Mouse (Mus musculus) forebrain, embryonic 13.5 days (tissue): ENCODE data around the gene Nrxn1. TPM values are rescaled to one million over a fixed set of nuclear protein-coding genes. Genes with fewer than 3 reads are reported as not detected.
A peak's percentile ranks its signal among the peaks of the same experiment; 100 is the strongest.

ENCODE experiments used
- ATAC-seq: fragments of 200-750 bp; cut with Nextera tagmentation; 2 replicates; pipeline ENCODE4 v1.8.0; 2017
- H3K27ac ChIP-seq: fragments of 300-500 bp; sonication (generic); 2 replicates; pipeline ENCODE4 v1.5.1; 2015; ENCODE audit warnings: inconsistent platforms, mild to moderate bottlenecking, moderate library complexity
- H3K27me3 ChIP-seq: fragments of 300-500 bp; sonication (generic); 2 replicates; pipeline ENCODE4 v1.6.1; 2015; ENCODE audit warnings: mild to moderate bottlenecking, inconsistent platforms
- H3K36me3 ChIP-seq: fragments of 300-500 bp; sonication (generic); 2 replicates; pipeline ENCODE4 v1.6.1; 2015; ENCODE audit warnings: mild to moderate bottlenecking, inconsistent platforms; ENCODE audit not compliant: poor library complexity, severe bottlenecking
- H3K4me1 ChIP-seq: fragments of 300-500 bp; sonication (generic); 2 replicates; pipeline ENCODE4 v1.6.1; 2015; ENCODE audit warnings: inconsistent platforms
- H3K4me2 ChIP-seq: fragments of 300-500 bp; sonication (generic); 2 replicates; pipeline ENCODE4 v1.6.1; 2015; ENCODE audit warnings: inconsistent platforms, mild to moderate bottlenecking, moderate library complexity
- H3K4me3 ChIP-seq: fragments of 300-500 bp; sonication (generic); 2 replicates; pipeline ENCODE4 v1.5.1; 2015; ENCODE audit warnings: mild to moderate bottlenecking, inconsistent platforms
- H3K9ac ChIP-seq: fragments of 300-500 bp; sonication (generic); 2 replicates; pipeline ENCODE4 v1.6.1; 2015; ENCODE audit warnings: mild to moderate bottlenecking, inconsistent platforms
- H3K9me3 ChIP-seq: fragments of 300-500 bp; sonication (generic); replicated peaks from 2 replicates; pipeline ENCODE4 v1.6.1; 2016; ENCODE audit warnings: inconsistent platforms
- WGBS: fragments of 180-500 bp; shearing (Covaris S2); methylation state at CpG from one replicate; pipeline ENCODE4 v1.1.7; 2015; 5-methylcytosine and 5-hydroxymethylcytosine counted together
- polyA plus RNA-seq: library from polyadenylated mRNA; unstranded; fragments of >200 nt; fragmentation: Nextera tagmentation; extraction: Ambion mirVana; gene quantifications from 2 replicates; pipeline ENCODE4 v1.2.1, GENCODE M21; 2015

Nrxn1 gene
- polyA plus RNA-seq, 1 experiment from 2014 or later: 69.6 TPM

GRCm38 (mm10) chr17:90435371-90435770 is 657.5 kb downstream of the Nrxn1 start:
- H3K9me3 ChIP-seq: no peaks in the 10 kb centered on the region
- no peak for ATAC-seq

GRCm38 (mm10) chr17:90430211-90430610 is 662.7 kb downstream of the Nrxn1 start:
- H3K27me3 ChIP-seq: no peaks in the 10 kb centered on the region
- no peaks in the 10 kb centered on the region for H3K4me1 ChIP-seq
- no peak overlapping the region for H3K9ac ChIP-seq
- H3K27ac ChIP-seq: no peak overlapping the region
- 91% methylated on average over 1 of the region's 1 CpGs for WGBS
- H3K36me3 ChIP-seq: no peaks in the 10 kb centered on the region
- H3K4me2 ChIP-seq: no peak overlapping the region
- no peak overlapping the region for H3K4me3 ChIP-seq
- ATAC-seq: no peak
- H3K9me3 ChIP-seq: no peaks in the 10 kb centered on the region

More at GRCm38 (mm10) chr17:90435371-90435770, 657.5 kb downstream of the Nrxn1 start:
- Histone ChIP-seq H3K4me2 (no peak overlapping the region), H3K9ac (no peak overlapping the region), H3K36me3 (no peaks in the 10 kb centered on the region), H3K4me1 (no peaks in the 10 kb centered on the region), H3K27ac (no peak overlapping the region), H3K4me3 (no peak overlapping the region), H3K27me3 (no peaks in the 10 kb centered on the region)
- 92% methylated on average over 2 of the region's 2 CpGs for WGBS

DNA sequence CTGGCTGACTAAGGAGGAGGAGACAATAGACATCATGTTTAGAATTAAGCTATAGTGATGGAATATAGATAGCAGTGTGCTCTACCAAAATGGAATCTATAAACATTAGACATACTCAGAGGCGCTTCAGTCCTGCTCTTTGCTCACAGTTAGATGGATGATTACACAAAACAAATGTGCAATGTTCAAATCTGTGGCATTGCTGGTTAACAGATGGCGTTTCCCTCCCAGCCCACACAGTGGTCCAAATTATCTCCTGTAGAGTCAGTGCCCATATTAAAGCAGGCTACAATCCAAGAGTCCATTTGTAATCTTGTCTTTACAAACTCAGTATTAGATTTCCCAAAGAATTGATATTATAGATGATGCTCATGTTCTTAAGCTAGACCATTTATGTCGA is 666.9 kb downstream of the Nrxn1 start:
- Histone ChIP-seq H3K36me3 (no peaks in the 10 kb centered on the region), H3K4me2 (no peak overlapping the region), H3K27me3 (no peaks in the 10 kb centered on the region), H3K9ac (no peak overlapping the region), H3K4me1 (no peaks in the 10 kb centered on the region), H3K4me3 (no peak overlapping the region), H3K9me3 (no peaks in the 10 kb centered on the region), H3K27ac (no peak overlapping the region)
- no peak for ATAC-seq
- 90% methylated on average over 3 of the region's 3 CpGs for WGBS

- Histone ChIP-seq H3K27me3 (no peaks in the 10 kb centered on the region), H3K4me3 (no peak overlapping the region), H3K27ac (no peak overlapping the region), H3K36me3 (no peaks in the 10 kb centered on the region), H3K9me3 (no peaks in the 10 kb centered on the region), H3K4me2 (no peak overlapping the region), H3K4me1 (no peaks in the 10 kb centered on the region), H3K9ac (no peak overlapping the region)
- ATAC-seq: no peak
- WGBS: 92% methylated on average over 3 of the region's 3 CpGs
These were observed 670.3 kb downstream of the Nrxn1 start for GRCm38 (mm10) chr17:90422591-90422990.

- 94% methylated on average over 2 of the region's 2 CpGs for WGBS
- Histone ChIP-seq H3K4me1 (no peaks in the 10 kb centered on the region), H3K4me3 (no peak overlapping the region), H3K27ac (no peak overlapping the region), H3K4me2 (no peak overlapping the region), H3K9ac (no peak overlapping the region), H3K36me3 (no peaks in the 10 kb centered on the region), H3K27me3 (no peaks in the 10 kb centered on the region), H3K9me3 (no peaks in the 10 kb centered on the region)
- no peak for ATAC-seq
These were observed 672.1 kb downstream of the Nrxn1 start for GRCm38 (mm10) chr17:90420757-90421156.

DNA sequence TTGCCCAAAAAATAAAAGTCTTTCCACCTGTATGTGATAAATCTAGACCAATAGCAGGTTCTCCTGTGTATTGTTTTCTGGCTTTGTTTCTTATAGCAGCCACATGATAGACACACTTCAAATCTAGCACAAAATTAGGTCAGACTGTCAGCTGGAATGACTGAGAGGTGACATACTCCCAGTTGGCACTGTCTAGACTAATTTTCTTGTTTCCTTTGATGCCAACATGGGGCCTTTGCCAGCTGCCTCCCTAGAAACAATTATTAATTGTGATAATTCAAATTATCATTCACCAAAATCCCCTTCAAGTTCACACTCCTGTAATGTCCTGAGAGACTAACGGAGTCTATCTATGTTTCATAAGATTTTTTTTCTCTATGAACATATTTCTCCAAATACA is 673.3 kb downstream of the Nrxn1 start:
- no peak for ATAC-seq
- H3K9me3 ChIP-seq: no peaks in the 10 kb centered on the region
- H3K27ac ChIP-seq: no peak overlapping the region
- H3K4me1 ChIP-seq: no peaks in the 10 kb centered on the region
- H3K4me3 ChIP-seq: no peak overlapping the region
- 65% methylated on average over 1 of the region's 1 CpGs for WGBS
- no peaks in the 10 kb centered on the region for H3K36me3 ChIP-seq
- no peak overlapping the region for H3K4me2 ChIP-seq
- no peaks in the 10 kb centered on the region for H3K27me3 ChIP-seq
- H3K9ac ChIP-seq: no peak overlapping the region

GRCm38 (mm10) chr17:90396357-90396756 is 696.5 kb downstream of the Nrxn1 start:
- ATAC-seq: no peak

GRCm38 (mm10) chr17:90394606-90395005 is 698.3 kb downstream of the Nrxn1 start:
- H3K4me3 ChIP-seq: no peak overlapping the region
- no peaks in the 10 kb centered on the region for H3K36me3 ChIP-seq
- ATAC-seq: no peak
- no peaks in the 10 kb centered on the region for H3K9me3 ChIP-seq
- no peak overlapping the region for H3K27ac ChIP-seq
- 90% methylated on average over 6 of the region's 6 CpGs for WGBS
- H3K4me2 ChIP-seq: no peak overlapping the region
- no peaks in the 10 kb centered on the region for H3K27me3 ChIP-seq
- peaks cover 17% of the 10 kb centered on the region for H3K4me1 ChIP-seq
- H3K9ac ChIP-seq: no peak overlapping the region

More at GRCm38 (mm10) chr17:90396357-90396756, 696.5 kb downstream of the Nrxn1 start:
- Histone ChIP-seq H3K27ac (no peak overlapping the region), H3K4me1 (peaks cover 4% of the 10 kb centered on the region), H3K36me3 (no peaks in the 10 kb centered on the region), H3K4me3 (no peak overlapping the region), H3K4me2 (no peak overlapping the region), H3K9me3 (no peaks in the 10 kb centered on the region), H3K27me3 (no peaks in the 10 kb centered on the region), H3K9ac (no peak overlapping the region)

DNA sequence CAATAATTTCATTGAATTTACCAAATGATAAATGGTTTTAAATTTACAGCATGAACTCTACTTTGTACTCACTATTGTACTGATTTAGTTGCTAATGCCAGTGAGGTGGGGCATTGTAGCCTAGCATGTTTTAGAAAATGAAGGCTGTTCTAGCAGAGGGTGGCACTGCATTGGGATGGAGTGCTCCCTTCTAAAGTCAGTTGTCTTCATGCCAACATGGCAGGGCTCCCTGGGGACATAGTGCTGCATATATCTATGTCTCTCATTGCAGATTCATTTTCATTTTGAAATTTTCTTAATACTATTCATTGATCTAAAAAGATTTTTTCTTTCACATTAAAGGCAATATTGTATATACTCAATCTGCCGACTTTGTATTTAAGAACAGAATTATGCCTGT is 700.1 kb downstream of the Nrxn1 start:
- Histone ChIP-seq H3K9me3 (no peaks in the 10 kb centered on the region), H3K36me3 (no peaks in the 10 kb centered on the region), H3K4me2 (no peak overlapping the region), H3K9ac (no peak overlapping the region), H3K4me3 (no peak overlapping the region), H3K27me3 (no peaks in the 10 kb centered on the region), H3K27ac (no peak overlapping the region), H3K4me1 (peaks cover 17% of the 10 kb centered on the region)
- ATAC-seq: no peak
- WGBS: 89% methylated on average over 1 of the region's 1 CpGs

DNA sequence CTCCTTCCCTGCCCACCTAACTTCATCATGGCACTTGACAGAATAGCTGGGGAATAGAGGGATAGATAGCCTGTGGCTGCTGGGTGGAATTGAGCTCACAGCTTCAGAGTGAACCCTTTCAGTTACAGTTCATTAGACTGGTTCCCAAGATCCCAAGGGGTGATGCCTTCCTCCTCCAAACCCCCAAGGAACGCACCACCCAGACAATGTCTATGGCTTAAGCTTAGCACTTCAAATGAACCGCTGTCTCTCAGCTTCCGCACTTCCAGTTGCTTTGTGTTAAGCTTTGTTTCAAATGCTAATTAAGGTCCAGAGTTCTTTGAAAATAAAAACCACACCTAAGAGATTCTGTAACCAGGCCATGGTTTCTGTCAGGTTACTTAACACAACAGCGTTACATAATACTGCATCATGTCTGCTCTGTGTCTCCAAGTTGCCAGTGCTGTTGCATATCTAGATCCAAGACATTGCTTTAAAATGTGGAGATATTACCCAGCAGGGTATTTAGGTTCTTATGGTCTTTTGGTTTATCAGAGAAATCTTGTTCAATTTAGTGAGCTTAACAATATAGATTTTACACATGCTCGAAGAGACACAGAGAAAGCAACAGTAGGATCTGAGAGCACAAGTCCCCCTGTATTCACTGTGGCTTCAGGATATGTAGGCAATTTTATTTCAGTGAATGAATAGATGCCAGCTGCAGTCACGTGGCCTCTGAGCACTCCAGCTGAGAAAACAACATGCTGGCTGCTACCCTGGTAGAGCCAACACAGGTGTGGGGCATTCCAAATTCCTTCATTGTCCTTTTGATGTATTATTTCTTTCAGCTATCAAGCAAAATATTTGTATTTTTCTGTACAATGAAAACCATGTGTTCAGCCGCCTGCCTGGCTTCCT is 702.3 kb downstream of the Nrxn1 start:
- H3K36me3 ChIP-seq: no peaks in the 10 kb centered on the region
- no peaks in the 10 kb centered on the region for H3K27me3 ChIP-seq
- no peak overlapping the region for H3K4me2 ChIP-seq
- H3K4me3 ChIP-seq: no peak overlapping the region
- peak; percentile 87 for ATAC-seq
- no peak overlapping the region for H3K9ac ChIP-seq
- H3K9me3 ChIP-seq: no peaks in the 10 kb centered on the region
- no peak overlapping the region for H3K27ac ChIP-seq
- WGBS: 6% methylated on average over 7 of the region's 7 CpGs
- peaks cover 14% of the 10 kb centered on the region for H3K4me1 ChIP-seq

- Histone ChIP-seq H3K9ac (no peak overlapping the region), H3K4me2 (no peak overlapping the region), H3K27me3 (no peaks in the 10 kb centered on the region), H3K27ac (no peak overlapping the region), H3K4me3 (no peak overlapping the region), H3K9me3 (no peaks in the 10 kb centered on the region), H3K36me3 (no peaks in the 10 kb centered on the region), H3K4me1 (no peaks in the 10 kb centered on the region)
- WGBS: 70% methylated on average over 2 of the region's 2 CpGs
- no peak for ATAC-seq
These were observed 708.0 kb downstream of the Nrxn1 start for GRCm38 (mm10) chr17:90384856-90385255.

DNA sequence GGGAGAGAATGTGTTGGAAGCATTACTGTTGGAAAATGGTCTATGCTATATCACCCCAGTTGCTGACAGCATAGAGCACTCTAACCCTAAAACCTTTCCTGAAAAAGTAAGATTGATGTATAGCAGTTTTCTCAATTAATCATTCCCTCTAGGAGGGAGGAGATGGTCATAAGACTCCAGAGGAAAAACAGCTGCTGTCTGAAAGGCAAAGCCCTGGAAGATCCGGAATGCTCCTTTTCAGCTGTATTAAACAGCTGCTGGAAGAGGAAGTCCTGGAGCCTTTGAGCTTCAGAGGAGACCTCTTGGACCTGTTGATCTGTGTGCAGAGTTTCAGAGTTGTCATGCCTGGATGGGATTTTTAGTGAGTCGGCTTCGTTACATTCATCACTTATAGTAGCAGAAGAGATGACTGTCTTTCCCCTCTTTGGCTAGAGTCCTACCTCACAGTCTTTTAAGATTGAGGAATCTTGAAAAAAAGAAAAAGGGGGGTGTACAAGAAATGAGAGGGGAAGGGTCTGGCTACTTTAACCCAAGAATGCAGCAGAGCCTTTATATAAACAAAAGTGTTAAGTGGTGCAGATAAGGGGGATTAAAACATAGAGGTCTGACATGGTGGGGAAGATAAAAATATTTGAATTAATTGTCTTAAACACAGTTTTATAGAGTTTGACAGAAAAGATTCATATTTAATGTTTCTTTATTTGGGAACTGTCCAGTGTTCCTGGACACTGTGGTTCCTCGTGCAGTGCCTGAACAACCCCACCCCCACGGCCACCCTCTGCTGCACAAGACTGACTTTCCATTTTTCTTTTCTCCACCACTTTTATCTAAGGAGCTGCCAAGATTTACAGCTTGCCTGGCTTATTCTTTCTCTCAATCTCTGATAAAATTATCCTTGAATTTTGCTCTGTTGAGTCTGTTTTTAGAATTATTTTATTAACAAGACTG is 710.1 kb downstream of the Nrxn1 start:
- no peak overlapping the region for H3K4me3 ChIP-seq
- no peaks in the 10 kb centered on the region for H3K4me1 ChIP-seq
- H3K36me3 ChIP-seq: no peaks in the 10 kb centered on the region
- ATAC-seq: no peak
- no peak overlapping the region for H3K27ac ChIP-seq
- no peak overlapping the region for H3K4me2 ChIP-seq
- 75% methylated on average over 5 of the region's 5 CpGs for WGBS
- H3K27me3 ChIP-seq: no peaks in the 10 kb centered on the region
- H3K9me3 ChIP-seq: no peaks in the 10 kb centered on the region
- H3K9ac ChIP-seq: no peak overlapping the region
